Mouse (Mus musculus) spleen, postnatal 14 days (tissue): ENCODE results near the gene Ttc26.
"Not testable (repeated sequence)": the region's sequence is repeated elsewhere in the genome, so short reads cannot be mapped to it uniquely, and the experiment has no call there.

Source experiments
- DNase-seq, 2 experiments: peaks; one replicate each; pipeline ENCODE4 v3.0.0; 2021 to 2022; ENCODE audit warnings: low spot score in 2 of 2

The Ttc26 gene

DNA sequence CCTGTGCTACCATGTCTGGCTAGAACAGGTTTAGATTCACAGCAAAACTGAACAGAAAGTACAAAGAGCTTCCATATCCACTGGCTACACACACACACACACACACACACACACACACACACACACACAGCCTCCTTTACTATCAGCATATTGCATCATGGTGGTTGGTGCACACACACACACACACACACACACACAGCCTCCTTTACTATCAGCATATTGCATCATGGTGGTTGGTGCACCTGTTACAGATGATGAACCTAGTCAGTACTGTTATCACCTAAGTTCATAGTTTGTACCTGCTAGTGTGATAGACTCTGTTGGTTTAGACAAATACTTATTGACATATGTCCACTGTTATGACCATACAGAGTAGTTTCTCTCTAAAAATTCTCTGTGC lies 75.2 kb downstream of the Ttc26 start:
- not testable (repeated sequence) for DNase-seq

- DNase-seq, result no peak
Measured at GRCm38 (mm10) chr6:38458075-38458474, 76.8 kb downstream of the Ttc26 start.

GRCm38 (mm10) chr6:38469591-38469990 lies 88.3 kb downstream of the Ttc26 start:
- no peak for DNase-seq
